Mouse (Mus musculus) C2C12 (cell line): ENCODE data around the gene 2010300C02Rik. TPM values are rescaled to one million over a fixed set of nuclear protein-coding genes. Genes with fewer than 3 reads are reported as not detected.

Experiments used
- H3K27me3 ChIP-seq: one replicate; pipeline ENCODE4 v1.6.1; 2011; ENCODE audit not compliant: control insufficient read depth, insufficient read depth, insufficient read length
- H3K36me3 ChIP-seq: one replicate; pipeline ENCODE4 v1.6.1; 2011; ENCODE audit not compliant: control insufficient read depth, insufficient read depth
- H3K4me3 ChIP-seq: one replicate; pipeline ENCODE4 v1.5.1; 2011; ENCODE audit warnings: mild to moderate bottlenecking, control low read depth; ENCODE audit not compliant: poor library complexity, insufficient read depth, severe bottlenecking
- H3K79me2 ChIP-seq: one replicate; pipeline ENCODE4 v1.6.1; 2011; ENCODE audit not compliant: control insufficient read depth, insufficient read depth
- H3K79me3 ChIP-seq: one replicate; pipeline ENCODE4 v1.6.1; 2011; ENCODE audit warnings: low read depth, control low read depth
- H3ac ChIP-seq: one replicate; pipeline ENCODE3; 2011; ENCODE audit warnings: low read depth; ENCODE audit not compliant: control insufficient read depth, insufficient read length
- CEBPB ChIP-seq: IDR thresholded peaks from one replicate; pipeline ENCODE4 v1.6.1; 2011; ENCODE audit warnings: low read depth, mild to moderate bottlenecking, control low read depth, moderate library complexity
- CTCF ChIP-seq: IDR thresholded peaks from one replicate; pipeline ENCODE4 v1.5.1; 2011; ENCODE audit not compliant: control insufficient read depth, insufficient read depth, insufficient read length
- FOSL1 ChIP-seq: IDR thresholded peaks from one replicate; pipeline ENCODE4 v1.8.0; 2011; ENCODE audit warnings: mild to moderate bottlenecking, low read length; ENCODE audit not compliant: poor library complexity, insufficient read depth, severe bottlenecking
- MAX ChIP-seq: IDR thresholded peaks from one replicate; pipeline ENCODE4 v1.6.1; 2011; ENCODE audit warnings: mild to moderate bottlenecking, control low read depth
- MYOD1 ChIP-seq: IDR thresholded peaks from one replicate; pipeline ENCODE4 v1.6.1; 2011; ENCODE audit warnings: low read depth; ENCODE audit not compliant: control insufficient read depth, insufficient read length
- MYOG ChIP-seq: IDR thresholded peaks from one replicate; pipeline ENCODE4 v1.6.1; 2011; ENCODE audit not compliant: control insufficient read depth, insufficient read length; ENCODE audit errors: extremely low read depth
- USF1 ChIP-seq: IDR thresholded peaks from one replicate; pipeline ENCODE4 v1.6.1; 2011; ENCODE audit warnings: low read depth, mild to moderate bottlenecking, control low read depth, moderate library complexity
- polyA plus RNA-seq: library from polyadenylated mRNA; unstranded; fragments of >200 nt; fragmentation: generic; extraction: Trizol; gene quantifications from one replicate; pipeline ENCODE4 v1.2.1, GENCODE M21; 2012; ENCODE audit warnings: missing spikeins

Gene 2010300C02Rik
- polyA plus RNA-seq, 1 experiment, result not detected

GRCm38 (mm10) chr1:37666587-37666986, 53.3 kb downstream of the 2010300C02Rik start:
- Histone ChIP-seq H3K79me2 (no peaks in the 10 kb centered on the region), H3K4me3 (no peak overlapping the region), H3K27me3 (peaks cover 20% of the 10 kb centered on the region), H3K79me3 (no peaks in the 10 kb centered on the region), H3ac (no peak overlapping the region), H3K36me3 (no peaks in the 10 kb centered on the region)
- TF ChIP-seq FOSL1 (no peak), MYOD1 (no peak), CEBPB (no peak), CTCF (no peak), MAX (no peak), USF1 (no peak), MYOG (no peak)

GRCm38 (mm10) chr1:37665539-37666323, 54.2 kb downstream of the 2010300C02Rik start:
- Histone ChIP-seq H3K27me3 (peaks cover 20% of the 10 kb centered on the region), H3ac (no peak overlapping the region), H3K36me3 (no peaks in the 10 kb centered on the region), H3K79me2 (no peaks in the 10 kb centered on the region), H3K79me3 (no peaks in the 10 kb centered on the region), H3K4me3 (no peak overlapping the region)
- TF ChIP-seq MYOG, result no peak
- TF ChIP-seq MYOD1, result no peak

GRCm38 (mm10) chr1:37664496-37664895, 55.4 kb downstream of the 2010300C02Rik start:
- H3K36me3 ChIP-seq, result no peaks in the 10 kb centered on the region
- no peaks in the 10 kb centered on the region for H3K79me3 ChIP-seq
- peaks cover 11% of the 10 kb centered on the region for H3K27me3 ChIP-seq
- TF ChIP-seq MYOG (no peak), FOSL1 (no peak), CEBPB (no peak), USF1 (no peak), CTCF (no peak), MAX (no peak), MYOD1 (no peak)
- H3ac ChIP-seq, result no peak overlapping the region
- H3K4me3 ChIP-seq, result no peak overlapping the region
- no peaks in the 10 kb centered on the region for H3K79me2 ChIP-seq

GRCm38 (mm10) chr1:37663606-37664005, 56.3 kb downstream of the 2010300C02Rik start:
- no peak for TF ChIP-seq FOSL1
- TF ChIP-seq CEBPB, result no peak
- no peak for TF ChIP-seq USF1
- TF ChIP-seq MYOG, result no peak
- TF ChIP-seq MYOD1, result no peak
- TF ChIP-seq MAX, result no peak
- TF ChIP-seq CTCF, result no peak
- no peak overlapping the region for H3K4me3 ChIP-seq
- H3K79me3 ChIP-seq, result no peaks in the 10 kb centered on the region
- no peaks in the 10 kb centered on the region for H3K79me2 ChIP-seq
- H3K36me3 ChIP-seq, result no peaks in the 10 kb centered on the region
- H3K27me3 ChIP-seq, result peaks cover 8% of the 10 kb centered on the region
- H3ac ChIP-seq, result no peak overlapping the region

- Histone ChIP-seq H3K79me3 (no peaks in the 10 kb centered on the region), H3K36me3 (no peaks in the 10 kb centered on the region), H3ac (no peak overlapping the region), H3K27me3 (no peaks in the 10 kb centered on the region), H3K79me2 (no peaks in the 10 kb centered on the region), H3K4me3 (no peak overlapping the region)
- TF ChIP-seq USF1, result no peak
- no peak for TF ChIP-seq MYOD1
- TF ChIP-seq FOSL1, result no peak
- TF ChIP-seq MYOG, result no peak
- no peak for TF ChIP-seq CEBPB
- no peak for TF ChIP-seq MAX
- TF ChIP-seq CTCF, result no peak
These were observed 63.9 kb downstream of the 2010300C02Rik start for GRCm38 (mm10) chr1:37656017-37656416.

- no peak overlapping the region for H3ac ChIP-seq
- no peaks in the 10 kb centered on the region for H3K36me3 ChIP-seq
- H3K4me3 ChIP-seq, result no peak overlapping the region
- H3K79me2 ChIP-seq, result no peaks in the 10 kb centered on the region
- no peaks in the 10 kb centered on the region for H3K79me3 ChIP-seq
- H3K27me3 ChIP-seq, result no peaks in the 10 kb centered on the region
- TF ChIP-seq MYOG (no peak), MYOD1 (no peak), CTCF (no peak), FOSL1 (no peak), USF1 (no peak), CEBPB (no peak), MAX (no peak)
These were observed 65.9 kb downstream of the 2010300C02Rik start for GRCm38 (mm10) chr1:37653992-37654391.
